Mouse (Mus musculus): Measurements from ENCODE around the gene Nusap1.

DNA sequence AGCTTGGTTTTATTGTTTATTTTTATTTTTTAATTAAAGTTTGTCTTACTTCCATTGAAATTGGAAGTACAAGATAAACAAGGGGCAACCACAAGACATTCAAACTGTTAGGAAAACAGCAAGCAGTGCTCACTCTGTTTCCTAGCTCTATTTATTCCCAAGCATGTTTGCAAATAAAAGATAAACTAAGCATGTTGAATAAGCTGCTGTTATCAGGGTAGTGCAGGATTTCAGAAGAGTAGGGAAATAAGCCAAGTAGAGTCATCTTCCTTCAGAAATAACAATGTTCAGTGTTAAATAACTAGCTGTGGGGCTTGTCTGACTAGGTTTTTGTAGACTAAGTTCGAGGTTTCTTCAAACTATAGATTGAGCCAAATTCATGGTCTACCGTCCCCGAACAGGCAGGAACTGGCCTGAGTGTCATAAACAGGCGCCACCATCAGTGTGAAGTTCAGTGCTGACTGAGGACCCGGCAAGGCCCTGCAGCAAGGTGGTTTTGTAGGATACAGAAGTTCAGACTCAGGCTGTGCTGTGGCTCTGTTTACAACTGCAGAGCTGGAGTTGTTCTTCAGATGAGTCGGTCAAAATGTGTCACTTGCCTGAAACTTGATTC lies 12.6 kb upstream of the Nusap1 start:
- peak; percentile 77 for TF ChIP-seq TAL1 (IDR thresholded peaks at IDR 0.05; ENCODE audit: low read length)
- TF ChIP-seq GATA1 (IDR thresholded peaks at IDR 0.05; ENCODE audit: low read length): 0 out of 2 replicates have a peak, but pooled peaks have one; percentile 51

All from erythroblast, embryonic 14.5 days (primary cell).